Mouse (Mus musculus) liver, postnatal 0 days (tissue): ENCODE data around the gene Cox15. TPM values are rescaled to one million over a fixed set of nuclear protein-coding genes. Genes with fewer than 3 reads are reported as not detected.

Experiments used
- ATAC-seq: fragments of 200-750 bp; cut with Nextera tagmentation; 2 replicates; pipeline ENCODE4 v1.8.0; 2017; ENCODE audit warnings: mild to moderate bottlenecking, moderate library complexity
- DNase-seq: peaks from one replicate; pipeline ENCODE4 v3.0.0-alpha.2; 2016
- H3K27ac ChIP-seq: fragments of 300-500 bp; sonication (generic); 2 replicates; pipeline ENCODE4 v1.5.1; 2014; ENCODE audit warnings: antibody characterized with exemption, moderate library complexity, mild to moderate bottlenecking, low read depth
- H3K27me3 ChIP-seq: fragments of 300-500 bp; sonication (generic); 2 replicates; pipeline ENCODE4 v1.6.1; 2014; ENCODE audit warnings: low read length, control low read depth, mixed read lengths; ENCODE audit not compliant: insufficient read depth
- H3K36me3 ChIP-seq: fragments of 300-500 bp; sonication (generic); replicated peaks from 2 replicates; pipeline ENCODE4 v1.6.1; 2014; ENCODE audit warnings: mild to moderate bottlenecking, control low read depth, low read length, moderate library complexity, mixed read lengths; ENCODE audit not compliant: insufficient read depth
- H3K4me1 ChIP-seq: fragments of 300-500 bp; sonication (generic); 2 replicates; pipeline ENCODE4 v1.6.1; 2014; ENCODE audit warnings: antibody characterized with exemption, mild to moderate bottlenecking, control low read depth; ENCODE audit not compliant: insufficient read depth
- H3K4me2 ChIP-seq: fragments of 300-500 bp; sonication (generic); 2 replicates; pipeline ENCODE4 v1.6.1; 2014; ENCODE audit warnings: low read depth, mild to moderate bottlenecking, low read length, moderate library complexity, mixed read lengths
- H3K4me3 ChIP-seq: fragments of 300-500 bp; sonication (generic); 2 replicates; pipeline ENCODE4 v1.5.1; 2014; ENCODE audit warnings: low read depth, low read length
- H3K9ac ChIP-seq: fragments of 300-500 bp; sonication (generic); replicated peaks from 2 replicates; pipeline ENCODE4 v1.6.1; 2014; ENCODE audit warnings: mild to moderate bottlenecking, moderate library complexity
- H3K9me3 ChIP-seq: fragments of 300-500 bp; sonication (generic); 2 replicates; pipeline ENCODE4 v1.6.1; 2016; ENCODE audit warnings: mild to moderate bottlenecking, control low read depth, low read length, mixed read lengths
- CTCF ChIP-seq: sonication (generic); IDR thresholded peaks from 2 replicates; pipeline ENCODE4 v1.5.1; 2016; ENCODE audit warnings: antibody characterized with exemption, low read depth
- EP300 ChIP-seq: IDR thresholded peaks from 2 replicates; pipeline ENCODE4 v1.6.1; 2016; ENCODE audit warnings: antibody characterized with exemption, low read depth, mild to moderate bottlenecking
- WGBS: fragments of 180-500 bp; shearing (Covaris S2); extraction: QIAGEN DNeasy Blood & Tissue Kit; methylation state at CpG from one replicate; pipeline ENCODE4 v1.1.7; 2014; ENCODE audit not compliant: insufficient replicate concordance; 5-methylcytosine and 5-hydroxymethylcytosine counted together
- polyA plus RNA-seq: library from polyadenylated mRNA; unstranded; fragments of >200 nt; fragmentation: Nextera tagmentation; extraction: Ambion mirVana; gene quantifications from 2 replicates; pipeline ENCODE4 v1.2.1, GENCODE M21; 2015

Cox15 gene
- polyA plus RNA-seq, result 3.4 and 3.5 TPM in 2 replicates

- WGBS, result under 1% methylated on average over 51 of the region's 62 CpGs
Observed at GRCm38 (mm10) chr19:43752489-43753225, at the start of gene Cox15, which contains the start of gene Cutc. Gene Cox15, minus strand, starts transcription at chr19:43753000. Gene Cutc, plus strand, starts transcription at chr19:43752996.

GRCm38 (mm10) chr19:43801427-43802051, 48.7 kb upstream of the Cox15 start:
- no peak for ATAC-seq
- H3K27ac ChIP-seq, result no peak overlapping the region
- no peak for TF ChIP-seq CTCF
- no peak for TF ChIP-seq EP300
- no peak overlapping the region for H3K4me2 ChIP-seq
- no peak overlapping the region for H3K9ac ChIP-seq
- WGBS, result 36% methylated on average over 9 of the region's 9 CpGs
- no peak for DNase-seq
- H3K27me3 ChIP-seq, result no peaks in the 10 kb centered on the region
- H3K4me1 ChIP-seq, result peaks cover 8% of the 10 kb centered on the region; the same call in 1 of the 2 replicates
- no peak overlapping the region for H3K4me3 ChIP-seq
- H3K9me3 ChIP-seq, result no peaks in the 10 kb centered on the region
- H3K36me3 ChIP-seq, result peaks cover 13% of the 10 kb centered on the region

More at GRCm38 (mm10) chr19:43752489-43753225, at the start of gene Cox15, which contains the start of gene Cutc:
- Histone ChIP-seq H3K4me1 (peaks cover 4% of the 10 kb centered on the region), H3K27me3 (no peaks in the 10 kb centered on the region), H3K9me3 (no peaks in the 10 kb centered on the region), H3K9ac (peak within 1 kb of the TSS; percentile 85), H3K4me3 (peak within 1 kb of the TSS; percentile 65), H3K36me3 (peaks cover 17% of the 10 kb centered on the region), H3K4me2 (peak within 1 kb of the TSS; percentile 76), H3K27ac (peak within 1 kb of the TSS; percentile 97)
- TF ChIP-seq EP300 (peak; percentile 29; the same call in 1 of the 2 replicates), CTCF (peak; percentile 56)
- peak; percentile 96 for ATAC-seq
- DNase-seq, result peak; percentile 98

- TF ChIP-seq CTCF, result no peak
- TF ChIP-seq EP300, result peak; percentile 87
- H3K4me1 ChIP-seq, result peaks cover 8% of the 10 kb centered on the region; the same call in 1 of the 2 replicates
- no peaks in the 10 kb centered on the region for H3K9me3 ChIP-seq
- peak; percentile 86 for ATAC-seq
- H3K27ac ChIP-seq, result peak overlapping the region; percentile 84
- 40% methylated on average over 5 of the region's 5 CpGs for WGBS
- H3K4me2 ChIP-seq, result no peak overlapping the region
- H3K27me3 ChIP-seq, result no peaks in the 10 kb centered on the region
- DNase-seq, result peak; percentile 69
- H3K9ac ChIP-seq, result no peak overlapping the region
- 0 out of 2 replicates have a peak, but pooled peaks cover 6% of the 10 kb centered on the region for H3K36me3 ChIP-seq
- H3K4me3 ChIP-seq, result no peak overlapping the region
Observed at GRCm38 (mm10) chr19:43797216-43797615, 44.4 kb upstream of the Cox15 start.

- no peaks in the 10 kb centered on the region for H3K27me3 ChIP-seq
- no peaks in the 10 kb centered on the region for H3K36me3 ChIP-seq
- H3K9me3 ChIP-seq, result no peaks in the 10 kb centered on the region
- H3K9ac ChIP-seq, result no peak overlapping the region
- peaks cover 8% of the 10 kb centered on the region; the same call in 1 of the 2 replicates for H3K4me1 ChIP-seq
- DNase-seq (no peak), ATAC-seq (no peak)
- 0 out of 2 replicates have a peak overlapping the region, but pooled peaks have one; percentile 53 for H3K27ac ChIP-seq
- TF ChIP-seq CTCF (no peak), EP300 (no peak)
- H3K4me2 ChIP-seq, result no peak overlapping the region
- H3K4me3 ChIP-seq, result no peak overlapping the region
- WGBS, result 74% methylated on average over 8 of the region's 8 CpGs
Observed at GRCm38 (mm10) chr19:43795511-43795910, 42.7 kb upstream of the Cox15 start.

- Histone ChIP-seq H3K4me3 (no peak overlapping the region), H3K27ac (no peak overlapping the region; the same call in 1 of the 2 replicates), H3K9me3 (no peaks in the 10 kb centered on the region), H3K4me1 (peaks cover 8% of the 10 kb centered on the region; the same call in 1 of the 2 replicates), H3K9ac (no peak overlapping the region), H3K27me3 (no peaks in the 10 kb centered on the region), H3K4me2 (no peak overlapping the region), H3K36me3 (peaks cover 5% of the 10 kb centered on the region; the same call in 1 of the 2 replicates)
- 81% methylated on average over 1 of the region's 1 CpGs for WGBS
- DNase-seq (no peak), ATAC-seq (no peak)
- TF ChIP-seq CTCF, result no peak
- TF ChIP-seq EP300, result no peak
Observed at GRCm38 (mm10) chr19:43793951-43794350, 41.2 kb upstream of the Cox15 start.

- TF ChIP-seq EP300, result peak; percentile 84; the same call in 1 of the 2 replicates
- TF ChIP-seq CTCF, result no peak
- Histone ChIP-seq H3K4me1 (no peaks in the 10 kb centered on the region), H3K4me2 (no peak overlapping the region), H3K9ac (0 out of 2 replicates have a peak overlapping the region, but pooled peaks have one; percentile 16), H3K4me3 (no peak overlapping the region), H3K27ac (peak overlapping the region; percentile 82), H3K36me3 (peaks cover 6% of the 10 kb centered on the region; the same call in 1 of the 2 replicates), H3K9me3 (no peaks in the 10 kb centered on the region), H3K27me3 (no peaks in the 10 kb centered on the region)
- DNase-seq, result no peak
- ATAC-seq, result peak; percentile 58
- 73% methylated on average over 4 of the region's 4 CpGs for WGBS
Observed at GRCm38 (mm10) chr19:43792537-43792936, 39.7 kb upstream of the Cox15 start.
